In the genomic region with DNA sequence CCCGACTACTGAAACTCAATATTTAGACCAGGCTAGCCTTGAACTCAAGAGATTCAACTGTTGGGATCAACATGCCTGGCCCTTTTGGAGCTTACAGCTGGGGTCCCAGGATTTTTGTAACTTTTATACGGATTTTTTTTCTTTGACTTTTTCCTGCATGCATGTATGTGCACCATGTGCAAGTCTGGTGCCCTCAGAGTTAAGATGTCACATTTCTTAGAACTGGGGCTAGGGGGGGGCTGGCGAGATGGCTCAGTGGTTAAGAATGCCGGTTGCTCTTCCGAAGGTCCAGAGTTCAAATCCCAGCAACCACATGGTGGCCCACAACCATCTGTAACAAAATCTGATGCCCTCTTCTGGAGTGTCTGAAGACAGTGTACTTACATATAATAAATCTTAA, we compare ENCODE assay signal across 9 mouse cellular contexts. TPM values are rescaled to one million over a fixed set of nuclear protein-coding genes. Genes with fewer than 3 reads are reported as not detected.
A peak's percentile ranks its signal among the peaks of the same experiment; 100 is the strongest.
DNase-seq lines count a peak whose midpoint lies in the region; ATAC-seq and TF ChIP-seq lines count a peak whose summit lies in the region.
"Had no signal": no experiment of that assay in that cellular context is flagged by ENCODE, and none has a peak within 500 bp of the region (broad histone marks: within the 10 kb centered on the region; RNA-seq: fewer than 3 reads in every experiment).

No protein-coding gene starts in this region.

- no peak overlapping the region for H3K4me2 ChIP-seq in hindbrain, embryonic 14.5 days (replicated peaks)
- H3K4me2 ChIP-seq in hindbrain, embryonic 11.5 days (replicated peaks; ENCODE audit: low read depth, low read length) = no peak overlapping the region
- H3K4me2 ChIP-seq in neural tube, embryonic 13.5 days = no peak overlapping the region
- no peak overlapping the region for H3K4me2 ChIP-seq in limb, embryonic 14.5 days (replicated peaks; ENCODE audit: low read depth, low read length, severe bottlenecking)
- no peak overlapping the region for H3K4me2 ChIP-seq in stomach, postnatal 0 days (replicated peaks; ENCODE audit: low read depth)

- TF ChIP-seq EP300 in stomach, postnatal 0 days (optimal IDR thresholded peaks at IDR 0.05) = no peak

- 85% methylated on average over 5 of the region's 5 CpGs for WGBS in hindbrain, embryonic 14.5 days
- 77% methylated on average over 5 of the region's 5 CpGs for WGBS in hindbrain, embryonic 11.5 days
- 86% methylated on average over 5 of the region's 5 CpGs for WGBS in neural tube, embryonic 13.5 days
- WGBS in limb, embryonic 14.5 days = 76% methylated on average over 5 of the region's 5 CpGs
- 72% methylated on average over 5 of the region's 5 CpGs for WGBS in stomach, postnatal 0 days
- WGBS in cerebellum, adult 2 months = 72% methylated on average over 5 of the region's 5 CpGs

- H3K9ac ChIP-seq in hindbrain, embryonic 14.5 days = no peak overlapping the region
- H3K9ac ChIP-seq in hindbrain, embryonic 11.5 days (ENCODE audit: low read depth, low read length) = no peak overlapping the region
- no peak overlapping the region for H3K9ac ChIP-seq in neural tube, embryonic 13.5 days
- no peak overlapping the region for H3K9ac ChIP-seq in limb, embryonic 14.5 days (ENCODE audit: low read depth, low read length, severe bottlenecking)
- no peak overlapping the region for H3K9ac ChIP-seq in stomach, postnatal 0 days (ENCODE audit: low read length)

- no peaks in the 10 kb centered on the region for H3K9me3 ChIP-seq in hindbrain, embryonic 14.5 days (ENCODE audit: control insufficient read depth, low read length)
- no peaks in the 10 kb centered on the region for H3K9me3 ChIP-seq in hindbrain, embryonic 11.5 days (ENCODE audit: control insufficient read depth, low read length)
- H3K9me3 ChIP-seq in neural tube, embryonic 13.5 days = no peaks in the 10 kb centered on the region
- no peaks in the 10 kb centered on the region for H3K9me3 ChIP-seq in limb, embryonic 14.5 days (ENCODE audit: control insufficient read depth, low read length)
- H3K9me3 ChIP-seq in stomach, postnatal 0 days (ENCODE audit: control insufficient read depth, low read length) = no peaks in the 10 kb centered on the region
- H3K9me3 ChIP-seq: hindbrain, embryonic 10.5 days had no signal

- peak overlapping the region; percentile 44; the same call in 1 of the 2 replicates for H3K27ac ChIP-seq in hindbrain, embryonic 14.5 days
- H3K27ac ChIP-seq in hindbrain, embryonic 11.5 days (ENCODE audit: low read depth, low read length) = no peak overlapping the region
- peak overlapping the region; percentile 53 for H3K27ac ChIP-seq in neural tube, embryonic 13.5 days (replicated peaks)
- 0 out of 2 replicates have a peak overlapping the region, but pooled peaks have one; percentile 48 for H3K27ac ChIP-seq in limb, embryonic 14.5 days (replicated peaks; ENCODE audit: low read depth, low read length)
- H3K27ac ChIP-seq in stomach, postnatal 0 days (replicated peaks) = peak overlapping the region; percentile 70
- no peak overlapping the region for H3K27ac ChIP-seq in cerebellum, adult 2 months (ENCODE audit: insufficient read depth, low read length)

- peaks cover 45% of the 10 kb centered on the region for H3K27me3 ChIP-seq in hindbrain, embryonic 14.5 days (ENCODE audit: control insufficient read depth, insufficient read depth, low read length)
- peaks cover 47% of the 10 kb centered on the region for H3K27me3 ChIP-seq in hindbrain, embryonic 11.5 days (ENCODE audit: control insufficient read depth, insufficient read depth, low read length)
- peaks cover 57% of the 10 kb centered on the region for H3K27me3 ChIP-seq in neural tube, embryonic 13.5 days
- H3K27me3 ChIP-seq in limb, embryonic 14.5 days (ENCODE audit: control insufficient read depth, insufficient read depth, low read length) = peaks cover 30% of the 10 kb centered on the region
- no peaks in the 10 kb centered on the region for H3K27me3 ChIP-seq in stomach, postnatal 0 days (ENCODE audit: control insufficient read depth, insufficient read depth, low read length)
- no peaks in the 10 kb centered on the region for H3K27me3 ChIP-seq in cerebellum, adult 2 months (ENCODE audit: control insufficient read depth, insufficient read depth, low read length)

- TF ChIP-seq POLR2A in limb, embryonic 14.5 days (IDR thresholded peaks at IDR 0.05; ENCODE audit: borderline replicate concordance, extremely low read depth, insufficient read depth, insufficient read length) = no peak
- TF ChIP-seq POLR2A in cerebellum, adult 2 months (IDR thresholded peaks at IDR 0.05; ENCODE audit: borderline replicate concordance, insufficient read depth, low read length) = no peak

- no peak overlapping the region for H3K4me3 ChIP-seq in hindbrain, embryonic 14.5 days (replicated peaks; ENCODE audit: low read length)
- H3K4me3 ChIP-seq in hindbrain, embryonic 11.5 days (ENCODE audit: low read depth, low read length) = no peak overlapping the region
- no peak overlapping the region for H3K4me3 ChIP-seq in neural tube, embryonic 13.5 days
- no peak overlapping the region for H3K4me3 ChIP-seq in limb, embryonic 14.5 days (replicated peaks; ENCODE audit: low read length)
- H3K4me3 ChIP-seq in stomach, postnatal 0 days (ENCODE audit: low read depth, low read length) = no peak overlapping the region
- no peak overlapping the region for H3K4me3 ChIP-seq in cerebellum, adult 2 months (replicated peaks; ENCODE audit: insufficient read depth, low read depth, low read length)

- no peak for TF ChIP-seq CTCF in stomach, postnatal 0 days (IDR thresholded peaks at IDR 0.05; ENCODE audit: low read depth)
- no peak for TF ChIP-seq CTCF in cerebellum, adult 2 months (IDR thresholded peaks at IDR 0.05; ENCODE audit: borderline replicate concordance, insufficient read depth, low read depth, low read length)

- no peak for ATAC-seq in hindbrain, embryonic 14.5 days (ENCODE audit: low FRiP score)
- ATAC-seq in hindbrain, embryonic 11.5 days (ENCODE audit: low FRiP score) = no peak
- ATAC-seq in neural tube, embryonic 13.5 days (ENCODE audit: low read depth) = no peak
- no peak for ATAC-seq in limb, embryonic 14.5 days (ENCODE audit: low FRiP score, low read depth)
- ATAC-seq in stomach, postnatal 0 days (ENCODE audit: low FRiP score, low TSS enrichment) = no peak

- peaks cover 40% of the 10 kb centered on the region for H3K36me3 ChIP-seq in hindbrain, embryonic 14.5 days (replicated peaks; ENCODE audit: control insufficient read depth, insufficient read depth)
- no peaks in the 10 kb centered on the region for H3K36me3 ChIP-seq in hindbrain, embryonic 11.5 days (ENCODE audit: control insufficient read depth, insufficient read depth, low read length)
- H3K36me3 ChIP-seq in neural tube, embryonic 13.5 days = peaks cover 41% of the 10 kb centered on the region
- peaks cover 50% of the 10 kb centered on the region for H3K36me3 ChIP-seq in limb, embryonic 14.5 days (ENCODE audit: control insufficient read depth, insufficient read depth, low read length)
- peaks cover 2% of the 10 kb centered on the region; the same call in 1 of the 2 replicates for H3K36me3 ChIP-seq in stomach, postnatal 0 days (ENCODE audit: control insufficient read depth, insufficient read depth, low read length)

- no peak for DNase-seq in hindbrain, embryonic 14.5 days (ENCODE audit: low spot score)
- DNase-seq in hindbrain, embryonic 11.5 days (ENCODE audit: low spot score) = no peak
- no peak for DNase-seq in neural tube, embryonic 10.5 days (ENCODE audit: extremely low spot score, low spot score)
- DNase-seq in limb, embryonic 14.5 days (ENCODE audit: low spot score) = no peak
- no peak for DNase-seq in stomach, postnatal 0 days (ENCODE audit: low spot score)
- DNase-seq in cerebellum, adult 2 months = no peak
- DNase-seq in ovary, postnatal 14 days (ENCODE audit: low spot score) = no peak

- H3K4me1 ChIP-seq in hindbrain, embryonic 14.5 days (replicated peaks; ENCODE audit: control insufficient read depth, insufficient read depth, low read length) = peaks cover 14% of the 10 kb centered on the region; the same call in 1 of the 2 replicates
- H3K4me1 ChIP-seq in hindbrain, embryonic 11.5 days (replicated peaks; ENCODE audit: control insufficient read depth, insufficient read depth, low read length) = peaks cover 10% of the 10 kb centered on the region; the same call in 1 of the 2 replicates
- peaks cover 24% of the 10 kb centered on the region for H3K4me1 ChIP-seq in neural tube, embryonic 13.5 days (replicated peaks)
- H3K4me1 ChIP-seq in limb, embryonic 14.5 days (ENCODE audit: control insufficient read depth, insufficient read depth, low read length) = peaks cover 31% of the 10 kb centered on the region
- peaks cover 2% of the 10 kb centered on the region; the same call in 1 of the 2 replicates for H3K4me1 ChIP-seq in stomach, postnatal 0 days (replicated peaks; ENCODE audit: control insufficient read depth, insufficient read depth)
- H3K4me1 ChIP-seq in cerebellum, adult 2 months (ENCODE audit: control insufficient read depth, insufficient read depth, low read length) = peaks cover 16% of the 10 kb centered on the region

RNA-seq across cellular contexts. Expression of gene Lyl1, which starts 0.7 kb away (rescaled TPM):
- 3.8 and 5.1 TPM in 2 replicates for polyA plus RNA-seq in hindbrain, embryonic 14.5 days (2014; fragmentation: Nextera tagmentation; extraction: Ambion mirVana)
- polyA plus RNA-seq in hindbrain, embryonic 11.5 days (2014; fragmentation: Nextera tagmentation; extraction: Ambion mirVana) = 5.3 and 5.4 TPM in 2 replicates
- 2.8 and 3.6 TPM in 2 replicates for polyA plus RNA-seq in neural tube, embryonic 13.5 days (2015; fragmentation: Nextera tagmentation; extraction: Ambion mirVana)
- 7.1 and 7.6 TPM in 2 replicates for polyA plus RNA-seq in limb, embryonic 14.5 days (2012; rRNA removed)
- polyA plus RNA-seq in limb, embryonic 14.5 days (2014; fragmentation: Nextera tagmentation; extraction: Ambion mirVana) = 5.6 and 6.2 TPM in 2 replicates
- polyA plus RNA-seq in stomach, postnatal 0 days (2015; fragmentation: Nextera tagmentation; extraction: Ambion mirVana) = 4.0 and 4.3 TPM in 2 replicates
- 1.7 TPM in 2 replicates for polyA plus RNA-seq in cerebellum, adult 2 months (2012; rRNA removed)

RNA-seq across cellular contexts. Expression of gene Nacc1, which starts 12.9 kb away (rescaled TPM):
- 17.8 and 18.1 TPM in 2 replicates for polyA plus RNA-seq in hindbrain, embryonic 14.5 days (2014; fragmentation: Nextera tagmentation; extraction: Ambion mirVana)
- 19.7 and 20.5 TPM in 2 replicates for polyA plus RNA-seq in hindbrain, embryonic 11.5 days (2014; fragmentation: Nextera tagmentation; extraction: Ambion mirVana)
- 14.1 and 15.1 TPM in 2 replicates for polyA plus RNA-seq in neural tube, embryonic 13.5 days (2015; fragmentation: Nextera tagmentation; extraction: Ambion mirVana)
- polyA plus RNA-seq in limb, embryonic 14.5 days (2012; rRNA removed) = 68.8 and 86.2 TPM in 2 replicates
- polyA plus RNA-seq in limb, embryonic 14.5 days (2014; fragmentation: Nextera tagmentation; extraction: Ambion mirVana) = 18.5 and 19.8 TPM in 2 replicates
- polyA plus RNA-seq in stomach, postnatal 0 days (2015; fragmentation: Nextera tagmentation; extraction: Ambion mirVana) = 6.8 and 8.3 TPM in 2 replicates
- 91.0 and 93.9 TPM in 2 replicates for polyA plus RNA-seq in cerebellum, adult 2 months (2012; rRNA removed)

RNA-seq across cellular contexts. Expression of gene Trmt1, which starts 14.4 kb away (rescaled TPM):
- 55.2 and 62.1 TPM in 2 replicates for polyA plus RNA-seq in hindbrain, embryonic 14.5 days (2014; fragmentation: Nextera tagmentation; extraction: Ambion mirVana)
- 47.9 and 51.1 TPM in 2 replicates for polyA plus RNA-seq in hindbrain, embryonic 11.5 days (2014; fragmentation: Nextera tagmentation; extraction: Ambion mirVana)
- 53.6 and 55.5 TPM in 2 replicates for polyA plus RNA-seq in neural tube, embryonic 13.5 days (2015; fragmentation: Nextera tagmentation; extraction: Ambion mirVana)
- polyA plus RNA-seq in limb, embryonic 14.5 days (2012; rRNA removed) = 144 and 158 TPM in 2 replicates
- polyA plus RNA-seq in limb, embryonic 14.5 days (2014; fragmentation: Nextera tagmentation; extraction: Ambion mirVana) = 71.0 and 71.7 TPM in 2 replicates
- polyA plus RNA-seq in stomach, postnatal 0 days (2015; fragmentation: Nextera tagmentation; extraction: Ambion mirVana) = 45.1 and 49.9 TPM in 2 replicates
- 144 and 148 TPM in 2 replicates for polyA plus RNA-seq in cerebellum, adult 2 months (2012; rRNA removed)

RNA-seq across cellular contexts. Expression of gene G430095P16Rik, which starts 22.3 kb away (rescaled TPM):
- 0.55 and 0.71 TPM in 2 replicates for polyA plus RNA-seq in hindbrain, embryonic 14.5 days (2014; fragmentation: Nextera tagmentation; extraction: Ambion mirVana)
- 2.3 and 2.9 TPM in 2 replicates for polyA plus RNA-seq in hindbrain, embryonic 11.5 days (2014; fragmentation: Nextera tagmentation; extraction: Ambion mirVana)
- 1.4 and 2.2 TPM in 2 replicates for polyA plus RNA-seq in neural tube, embryonic 13.5 days (2015; fragmentation: Nextera tagmentation; extraction: Ambion mirVana)
- polyA plus RNA-seq in limb, embryonic 14.5 days (2012; rRNA removed) = 4.3 and 4.8 TPM in 2 replicates
- polyA plus RNA-seq in limb, embryonic 14.5 days (2014; fragmentation: Nextera tagmentation; extraction: Ambion mirVana) = 5.7 and 6.0 TPM in 2 replicates
- polyA plus RNA-seq in stomach, postnatal 0 days (2015; fragmentation: Nextera tagmentation; extraction: Ambion mirVana) = 1.7 and 2.0 TPM in 2 replicates
- 0.27 and 0.33 TPM in 2 replicates for polyA plus RNA-seq in cerebellum, adult 2 months (2012; rRNA removed)

RNA-seq across cellular contexts. Expression of gene Ier2, which starts 37.9 kb away (rescaled TPM):
- polyA plus RNA-seq in hindbrain, embryonic 14.5 days (2014; fragmentation: Nextera tagmentation; extraction: Ambion mirVana) = 17.4 and 20.1 TPM in 2 replicates
- polyA plus RNA-seq in hindbrain, embryonic 11.5 days (2014; fragmentation: Nextera tagmentation; extraction: Ambion mirVana) = 60.5 and 61.5 TPM in 2 replicates
- polyA plus RNA-seq in neural tube, embryonic 13.5 days (2015; fragmentation: Nextera tagmentation; extraction: Ambion mirVana) = 32.5 and 37.7 TPM in 2 replicates
- 33.3 and 38.2 TPM in 2 replicates for polyA plus RNA-seq in limb, embryonic 14.5 days (2012; rRNA removed)
- polyA plus RNA-seq in limb, embryonic 14.5 days (2014; fragmentation: Nextera tagmentation; extraction: Ambion mirVana) = 66.0 and 70.1 TPM in 2 replicates
- 82.8 and 86.6 TPM in 2 replicates for polyA plus RNA-seq in stomach, postnatal 0 days (2015; fragmentation: Nextera tagmentation; extraction: Ambion mirVana)
- 13.9 and 15.1 TPM in 2 replicates for polyA plus RNA-seq in cerebellum, adult 2 months (2012; rRNA removed)

Comparison
In these comparisons a context has a peak if more than half of its experiments do, and no peak if none do; other contexts are left out.
1. H3K27ac ChIP-seq: peak in hindbrain, embryonic 14.5 days (single experiment), neural tube, embryonic 13.5 days (single experiment), limb, embryonic 14.5 days (single experiment) and stomach, postnatal 0 days (single experiment); none in hindbrain, embryonic 11.5 days (single experiment) and cerebellum, adult 2 months (single experiment).